Mouse (Mus musculus) kidney, embryonic 16.5 days (tissue): ENCODE data around the gene Fhod1. TPM values are rescaled to one million over a fixed set of nuclear protein-coding genes. Genes with fewer than 3 reads are reported as not detected.

ENCODE experiments used
- ATAC-seq: fragments of 200-750 bp; cut with Nextera tagmentation; 2 replicates; pipeline ENCODE4 v1.8.0; 2017; ENCODE audit warnings: moderate TSS enrichment; ENCODE audit not compliant: low FRiP score, low TSS enrichment
- H3K27ac ChIP-seq: fragments of 300-500 bp; sonication (generic); 2 replicates; pipeline ENCODE4 v1.5.1; 2014; ENCODE audit warnings: low read length
- H3K27me3 ChIP-seq: fragments of 300-500 bp; sonication (generic); 2 replicates; pipeline ENCODE4 v1.6.1; 2014; ENCODE audit warnings: low read length, control low read depth, mixed read lengths; ENCODE audit not compliant: insufficient read depth
- H3K36me3 ChIP-seq: fragments of 300-500 bp; sonication (generic); 2 replicates; pipeline ENCODE4 v1.6.1; 2014; ENCODE audit warnings: low read length, control low read depth, mixed read lengths; ENCODE audit not compliant: insufficient read depth
- H3K4me1 ChIP-seq: fragments of 300-500 bp; sonication (generic); 2 replicates; pipeline ENCODE4 v1.6.1; 2014; ENCODE audit warnings: low read length, control low read depth, mixed read lengths; ENCODE audit not compliant: insufficient read depth
- H3K4me2 ChIP-seq: fragments of 300-500 bp; sonication (generic); replicated peaks from 2 replicates; pipeline ENCODE4 v1.6.1; 2014; ENCODE audit warnings: low read depth, low read length
- H3K4me3 ChIP-seq: fragments of 300-500 bp; sonication (generic); 2 replicates; pipeline ENCODE4 v1.5.1; 2014; ENCODE audit warnings: mild to moderate bottlenecking, low read length
- H3K9ac ChIP-seq: fragments of 300-500 bp; sonication (generic); replicated peaks from 2 replicates; pipeline ENCODE4 v1.6.1; 2014; ENCODE audit warnings: low read length
- H3K9me3 ChIP-seq: fragments of 300-500 bp; sonication (generic); 2 replicates; pipeline ENCODE4 v1.6.1; 2016; ENCODE audit warnings: low read length, control low read depth
- WGBS: fragments of 180-500 bp; shearing (Covaris S2); extraction: QIAGEN DNeasy Blood & Tissue Kit; methylation state at CpG from one replicate; pipeline ENCODE4 v1.1.7; 2014; 5-methylcytosine and 5-hydroxymethylcytosine counted together
- polyA plus RNA-seq: library from polyadenylated mRNA; unstranded; fragments of >200 nt; fragmentation: Nextera tagmentation; extraction: Ambion mirVana; gene quantifications from 2 replicates; pipeline ENCODE4 v1.2.1, GENCODE M21; 2015

Fhod1 gene
- polyA plus RNA-seq, 1 experiment from 2014 or later = 3.7 TPM

GRCm38 (mm10) chr8:105341399-105341798 lies 6.4 kb downstream of the Fhod1 start:
- peak; percentile 37; the same call in 1 of the 2 replicates for ATAC-seq
- no peak overlapping the region for H3K4me2 ChIP-seq
- no peak overlapping the region for H3K4me3 ChIP-seq
- 0 out of 2 replicates have a peak overlapping the region, but pooled peaks have one; percentile 5 for H3K9ac ChIP-seq
- peaks cover 38% of the 10 kb centered on the region for H3K4me1 ChIP-seq
- 38% methylated on average over 8 of the region's 8 CpGs for WGBS
- H3K27me3 ChIP-seq = no peaks in the 10 kb centered on the region
- peaks cover 22% of the 10 kb centered on the region for H3K36me3 ChIP-seq
- no peaks in the 10 kb centered on the region for H3K9me3 ChIP-seq
- H3K27ac ChIP-seq = peak overlapping the region; percentile 66; the same call in 1 of the 2 replicates

GRCm38 (mm10) chr8:105339886-105340635 lies 7.7 kb downstream of the Fhod1 start:
- no peak overlapping the region for H3K4me3 ChIP-seq
- no peak overlapping the region for H3K27ac ChIP-seq
- H3K4me2 ChIP-seq = no peak overlapping the region
- 78% methylated on average over 6 of the region's 6 CpGs for WGBS
- no peaks in the 10 kb centered on the region for H3K9me3 ChIP-seq
- ATAC-seq = no peak
- H3K9ac ChIP-seq = no peak overlapping the region
- peaks cover 33% of the 10 kb centered on the region for H3K36me3 ChIP-seq
- H3K4me1 ChIP-seq = peaks cover 25% of the 10 kb centered on the region
- no peaks in the 10 kb centered on the region for H3K27me3 ChIP-seq

- 28% methylated on average over 4 of the region's 4 CpGs for WGBS
- ATAC-seq = no peak
- H3K9ac ChIP-seq = no peak overlapping the region
- H3K9me3 ChIP-seq = no peaks in the 10 kb centered on the region
- no peak overlapping the region for H3K4me3 ChIP-seq
- no peaks in the 10 kb centered on the region for H3K27me3 ChIP-seq
- no peak overlapping the region for H3K27ac ChIP-seq
- peaks cover 16% of the 10 kb centered on the region for H3K4me1 ChIP-seq
- H3K36me3 ChIP-seq = peaks cover 43% of the 10 kb centered on the region
- no peak overlapping the region for H3K4me2 ChIP-seq
Observed at GRCm38 (mm10) chr8:105338992-105339391, 8.8 kb downstream of the Fhod1 start.

DNA sequence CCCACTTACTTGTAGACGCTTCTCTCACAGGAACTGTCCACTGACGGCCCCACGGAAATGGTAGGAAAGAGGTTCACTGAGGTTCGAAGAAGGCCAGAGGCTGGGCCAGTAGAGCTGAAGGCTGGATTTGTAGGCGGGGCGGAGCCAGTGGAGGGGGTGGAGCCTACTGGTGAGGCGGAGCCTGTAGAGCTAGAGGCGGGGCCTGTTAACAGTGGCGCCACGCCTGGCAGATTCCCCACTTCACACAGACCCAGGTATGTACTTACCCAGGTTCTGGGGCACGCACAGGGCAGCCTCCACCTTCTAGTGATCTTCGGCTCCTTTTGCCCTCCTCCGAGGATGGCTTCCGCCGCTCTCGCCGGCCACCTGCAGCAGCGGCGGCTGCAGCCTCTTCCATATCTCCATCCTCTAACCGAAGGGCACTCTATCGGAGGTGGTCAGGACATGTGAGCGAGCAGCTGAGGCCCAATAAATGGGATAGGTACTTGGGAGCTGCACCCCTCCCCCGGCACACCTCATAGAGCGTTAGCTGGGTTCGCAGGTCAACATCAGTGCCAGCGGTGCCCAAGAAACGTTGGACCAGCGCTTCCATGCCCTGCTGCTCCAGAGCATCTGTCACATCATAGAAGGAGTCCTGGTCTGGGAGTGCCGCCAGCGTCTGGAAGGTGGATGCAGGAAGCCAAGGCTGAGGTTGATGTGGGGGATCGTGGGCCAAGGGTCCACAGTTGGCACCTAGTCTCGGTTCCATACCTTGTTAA lies 11.2 kb downstream of the Fhod1 start:
- peaks cover 16% of the 10 kb centered on the region for H3K4me1 ChIP-seq
- no peak for ATAC-seq
- no peaks in the 10 kb centered on the region for H3K9me3 ChIP-seq
- H3K27ac ChIP-seq = no peak overlapping the region
- 59% methylated on average over 32 of the region's 32 CpGs for WGBS
- peaks cover 60% of the 10 kb centered on the region for H3K36me3 ChIP-seq
- H3K27me3 ChIP-seq = no peaks in the 10 kb centered on the region
- no peak overlapping the region for H3K4me2 ChIP-seq
- H3K4me3 ChIP-seq = no peak overlapping the region
- H3K9ac ChIP-seq = no peak overlapping the region

DNA sequence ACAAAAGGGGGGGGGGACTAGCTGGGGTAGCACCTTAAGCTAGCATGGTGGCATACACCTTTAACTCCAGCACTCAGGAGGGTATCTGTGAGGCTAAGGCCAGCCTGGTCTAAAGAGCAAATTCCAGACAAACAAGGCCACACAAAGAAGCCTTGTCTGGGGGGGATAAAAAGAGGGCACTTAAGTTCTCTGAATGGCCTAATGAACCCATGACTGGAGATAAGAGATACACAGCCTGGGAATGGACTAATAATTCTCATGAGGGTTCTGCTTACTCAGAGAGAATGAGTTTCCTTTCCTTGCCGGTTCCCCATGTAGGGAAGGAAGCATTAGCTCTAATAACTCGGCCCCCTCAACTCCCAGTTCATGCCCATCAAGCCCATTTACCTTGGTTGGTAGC lies 15.2 kb downstream of the Fhod1 start:
- ATAC-seq = no peak
- Histone ChIP-seq H3K27me3 (no peaks in the 10 kb centered on the region), H3K9me3 (no peaks in the 10 kb centered on the region), H3K9ac (no peak overlapping the region), H3K36me3 (peaks cover 85% of the 10 kb centered on the region), H3K4me3 (no peak overlapping the region), H3K4me2 (no peak overlapping the region), H3K27ac (no peak overlapping the region), H3K4me1 (peaks cover 1% of the 10 kb centered on the region)
- WGBS = 51% methylated on average over 2 of the region's 2 CpGs

- Histone ChIP-seq H3K27me3 (no peaks in the 10 kb centered on the region), H3K4me1 (peaks cover 7% of the 10 kb centered on the region), H3K9ac (no peak overlapping the region), H3K9me3 (no peaks in the 10 kb centered on the region), H3K36me3 (peaks cover 79% of the 10 kb centered on the region), H3K4me2 (no peak overlapping the region), H3K27ac (no peak overlapping the region), H3K4me3 (no peak overlapping the region)
- WGBS = 92% methylated on average over 9 of the region's 9 CpGs
- ATAC-seq = no peak
Observed at GRCm38 (mm10) chr8:105331931-105332330, 15.8 kb downstream of the Fhod1 start.

DNA sequence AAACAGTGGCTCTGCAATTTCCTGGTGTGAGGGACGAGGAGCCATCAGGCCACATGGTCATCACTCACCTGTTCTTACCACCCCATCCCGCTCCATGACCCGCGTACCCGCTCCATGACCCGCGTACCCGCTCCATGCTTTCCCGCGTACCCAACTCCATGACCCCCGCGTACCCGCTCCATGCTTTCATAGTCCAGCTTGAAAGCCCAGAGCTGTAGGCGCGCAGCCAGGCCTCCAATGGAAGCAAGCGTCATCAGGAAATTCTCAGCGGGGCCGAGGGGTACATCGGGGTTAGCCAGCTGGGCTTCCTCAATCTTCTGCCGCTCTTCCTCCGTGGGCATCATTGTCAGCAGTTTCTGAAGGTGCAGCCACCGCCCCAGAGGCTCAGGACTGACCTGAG lies 16.3 kb downstream of the Fhod1 start:
- H3K9ac ChIP-seq = no peak overlapping the region
- peaks cover 9% of the 10 kb centered on the region for H3K4me1 ChIP-seq
- WGBS = 92% methylated on average over 22 of the region's 22 CpGs
- no peak overlapping the region for H3K4me3 ChIP-seq
- H3K36me3 ChIP-seq = peaks cover 75% of the 10 kb centered on the region
- H3K4me2 ChIP-seq = no peak overlapping the region
- no peak for ATAC-seq
- no peaks in the 10 kb centered on the region for H3K9me3 ChIP-seq
- H3K27ac ChIP-seq = no peak overlapping the region
- H3K27me3 ChIP-seq = no peaks in the 10 kb centered on the region

DNA sequence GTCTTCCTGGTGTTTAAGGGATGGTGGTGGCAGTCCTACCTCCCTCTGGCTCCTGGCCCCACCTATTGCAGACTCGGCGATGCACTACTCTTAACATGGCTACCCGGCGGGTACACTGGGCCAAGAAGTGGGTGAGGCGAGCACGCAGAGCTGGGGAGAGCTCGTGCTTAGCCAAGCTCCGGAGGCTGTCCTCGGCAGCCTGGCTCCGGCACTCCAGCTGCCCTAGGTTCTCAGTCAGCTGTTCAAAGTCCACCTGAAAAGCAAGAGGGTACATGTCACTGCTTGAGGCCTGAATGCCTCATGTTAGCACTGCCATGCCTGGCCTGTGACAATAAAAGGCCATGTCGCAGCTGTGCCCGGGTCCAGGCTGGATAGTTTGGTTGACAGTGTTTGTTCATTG lies 17.4 kb downstream of the Fhod1 start:
- Histone ChIP-seq H3K4me2 (no peak overlapping the region), H3K9ac (no peak overlapping the region), H3K27me3 (no peaks in the 10 kb centered on the region), H3K4me1 (peaks cover 12% of the 10 kb centered on the region), H3K27ac (no peak overlapping the region), H3K4me3 (no peak overlapping the region), H3K9me3 (no peaks in the 10 kb centered on the region), H3K36me3 (peaks cover 63% of the 10 kb centered on the region)
- 94% methylated on average over 12 of the region's 12 CpGs for WGBS
- no peak for ATAC-seq

- Histone ChIP-seq H3K9me3 (no peaks in the 10 kb centered on the region), H3K27me3 (no peaks in the 10 kb centered on the region), H3K4me3 (peak overlapping the region; percentile 94), H3K36me3 (peaks cover 49% of the 10 kb centered on the region), H3K4me1 (peaks cover 18% of the 10 kb centered on the region), H3K27ac (peak overlapping the region; percentile 92), H3K4me2 (peak overlapping the region; percentile 93), H3K9ac (peak overlapping the region; percentile 90)
- 37% methylated on average over 6 of the region's 6 CpGs for WGBS
- no peak for ATAC-seq
Observed at GRCm38 (mm10) chr8:105326968-105327367, 20.8 kb downstream of the Fhod1 start.
